Mouse (Mus musculus) 3134 (cell line): ENCODE measurements around the gene Gm21905.

Source experiments
- DNase-seq: peaks from one replicate; pipeline ENCODE4 v3.0.0-alpha.2; 2011; ENCODE audit warnings: low spot score; ENCODE audit not compliant: insufficient read length; ENCODE audit errors: extremely low read depth

The Gm21905 gene

DNA sequence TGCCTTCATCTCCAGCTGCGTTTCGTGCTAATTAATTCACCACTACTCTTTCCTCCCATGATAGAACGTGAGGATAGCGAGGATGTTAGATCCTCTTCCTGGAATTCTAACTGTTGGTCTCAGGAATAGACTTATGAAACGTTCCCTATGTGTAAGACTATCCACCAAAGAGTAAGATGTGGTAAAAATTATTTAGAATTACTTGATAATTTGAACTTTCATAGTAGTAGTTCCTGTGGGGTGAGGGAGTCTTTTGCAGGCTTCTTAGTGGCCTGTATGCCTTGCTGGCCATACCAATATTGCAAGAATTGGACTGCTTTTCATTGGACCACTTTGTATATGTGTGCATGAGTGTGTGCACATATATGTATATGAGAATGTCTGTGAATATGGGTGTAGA is at the start of gene Gm21905:
Gm21905 (minus strand) TSS at position 101 of the 400 bp plus-strand sequence.
- no peak for DNase-seq

DNA sequence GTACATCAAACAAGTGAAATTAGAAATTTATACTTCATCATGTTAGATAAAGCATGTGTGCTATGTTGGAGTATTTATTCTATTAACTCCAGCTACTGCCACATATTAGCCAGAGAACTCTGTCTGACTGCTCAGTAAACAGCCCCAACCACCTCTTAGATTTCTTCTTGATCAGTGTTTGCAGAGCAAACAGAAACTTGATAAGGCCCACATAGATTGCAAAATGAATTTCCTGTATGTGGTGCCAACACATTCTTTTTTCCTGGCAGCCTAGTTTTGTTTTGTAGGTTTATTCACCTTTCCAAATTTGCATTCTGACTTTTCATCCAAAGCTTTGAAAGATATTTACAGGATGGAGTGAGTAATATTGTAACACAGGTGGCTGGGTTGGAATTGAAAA is 44.2 kb upstream of the Gm21905 start:
- DNase-seq: no peak

DNA sequence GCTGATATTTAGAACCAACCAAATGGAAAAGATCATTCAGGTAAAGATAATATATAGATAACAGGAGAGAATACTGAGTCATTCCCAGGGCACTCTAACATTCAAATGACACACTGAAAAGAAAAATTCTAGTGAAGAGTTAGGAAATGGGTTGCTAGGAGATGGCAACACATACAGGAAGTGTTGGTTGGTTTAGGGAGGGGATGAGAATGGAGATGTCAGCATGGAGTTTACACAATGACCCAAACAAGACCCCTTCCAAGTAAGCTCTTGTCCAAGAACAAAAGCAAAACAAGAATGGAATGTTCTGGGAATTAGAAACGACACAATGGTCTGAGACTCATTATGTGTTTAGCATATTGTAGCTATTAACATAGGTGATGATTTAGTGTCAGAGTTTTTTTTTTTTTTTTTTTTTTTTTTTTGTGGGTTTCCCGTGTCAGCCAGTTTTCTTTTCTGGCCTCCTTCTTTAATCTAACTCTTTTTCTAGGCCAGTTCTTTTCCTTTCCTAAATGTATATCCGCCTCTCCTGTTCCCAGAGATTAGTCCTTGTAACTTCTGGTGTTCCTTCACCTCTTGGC is 35.8 kb upstream of the Gm21905 start:
- no peak for DNase-seq

DNA sequence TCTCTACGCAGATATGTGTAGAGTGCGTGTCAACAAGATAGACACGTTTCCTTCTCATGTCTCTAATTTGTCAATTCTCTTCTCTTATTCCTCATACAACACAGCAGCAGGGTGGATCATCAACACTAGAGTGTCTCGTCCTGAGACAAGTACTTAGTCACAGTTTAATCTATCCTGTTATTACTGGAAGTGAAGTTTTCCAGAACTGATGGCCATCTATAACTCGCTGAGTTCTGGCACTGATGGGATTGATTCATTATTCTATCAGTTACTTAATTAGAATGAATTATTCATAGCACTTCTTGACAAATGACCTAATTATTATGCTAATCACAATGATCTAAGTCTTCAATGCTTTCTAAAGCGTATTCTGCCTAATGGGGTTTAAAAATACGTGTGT is 23.3 kb upstream of the Gm21905 start:
- no peak for DNase-seq

DNA sequence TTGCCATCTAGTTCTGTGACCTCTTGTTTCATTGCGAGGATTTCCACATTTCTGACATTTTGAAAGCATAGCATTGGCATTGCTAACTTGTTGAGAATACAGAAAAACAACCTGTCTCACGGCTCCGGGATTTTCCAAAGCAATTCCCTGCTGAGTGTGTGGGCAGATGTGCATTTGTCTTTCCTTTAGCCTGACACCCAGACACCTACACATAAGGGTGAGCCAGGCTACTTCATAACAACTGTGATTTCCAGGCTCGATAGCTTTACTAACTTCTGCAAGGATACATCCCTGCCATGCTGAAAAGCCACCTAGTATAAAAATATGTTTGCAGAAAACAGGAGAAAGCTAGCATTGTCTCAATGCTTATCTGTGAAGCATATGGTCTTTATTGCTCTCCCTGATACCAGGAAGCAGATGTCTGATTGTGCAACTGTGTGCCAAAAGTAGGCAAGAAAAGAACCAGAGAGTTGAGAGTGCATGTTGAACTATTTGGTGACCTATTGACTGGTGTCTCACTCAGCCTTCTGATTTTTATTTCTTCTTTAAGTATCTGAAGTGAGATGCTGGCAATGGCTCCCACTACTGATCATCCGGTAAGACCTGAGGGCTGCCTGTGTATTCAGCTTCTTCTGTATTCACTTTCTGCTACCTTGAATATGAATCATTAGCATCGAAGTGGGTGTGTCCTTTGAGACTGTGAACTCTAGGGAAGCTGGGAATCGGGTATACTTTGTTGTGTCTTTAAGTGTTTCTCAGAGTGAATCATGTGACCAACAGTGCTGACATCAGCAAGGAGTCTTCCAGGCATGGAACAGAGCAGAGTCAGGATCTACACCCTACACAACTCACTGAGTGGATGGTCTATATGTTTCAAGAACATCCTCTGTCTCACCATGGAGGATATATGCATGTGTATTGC is 15.7 kb upstream of the Gm21905 start:
- no peak for DNase-seq

DNA sequence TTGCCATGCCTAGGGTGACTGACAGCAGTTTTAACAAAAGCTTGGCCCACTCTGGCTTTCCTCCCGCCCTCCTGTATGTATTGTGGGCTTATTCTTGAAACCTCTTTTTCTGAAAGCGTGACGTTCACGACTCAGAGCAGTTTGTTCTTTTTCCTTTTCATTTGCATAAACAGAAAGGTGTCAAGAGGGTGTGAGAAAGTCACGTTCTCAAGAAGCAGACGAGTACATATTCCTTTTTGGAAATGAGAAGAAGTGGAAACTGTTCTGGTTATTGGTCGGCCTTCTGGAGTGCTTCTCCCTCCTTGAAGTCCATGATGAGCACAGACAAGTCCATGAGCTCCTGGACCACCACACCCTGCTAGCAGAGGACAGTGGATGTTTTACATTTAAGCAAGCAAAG is 9.3 kb upstream of the Gm21905 start:
- DNase-seq: no peak

DNA sequence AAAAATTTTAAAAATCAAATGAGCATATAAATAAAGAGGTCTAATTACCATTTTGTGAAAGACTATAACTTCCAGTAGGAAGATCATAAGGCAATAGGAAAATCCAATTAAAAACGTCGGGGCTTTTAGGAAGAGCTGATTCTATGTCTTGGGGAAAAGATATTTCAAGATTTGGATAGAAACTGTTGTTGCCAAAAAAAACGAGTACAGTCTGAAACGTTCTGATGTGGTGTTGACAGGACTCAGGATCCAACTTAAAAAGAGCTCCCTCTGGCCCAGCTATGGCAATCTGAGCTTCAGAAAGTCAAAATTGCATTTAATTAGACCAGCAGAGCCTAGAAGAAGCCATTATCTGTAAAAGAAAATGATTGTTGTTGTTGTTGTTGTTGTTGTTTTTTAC is 7.9 kb upstream of the Gm21905 start:
- DNase-seq: no peak

DNA sequence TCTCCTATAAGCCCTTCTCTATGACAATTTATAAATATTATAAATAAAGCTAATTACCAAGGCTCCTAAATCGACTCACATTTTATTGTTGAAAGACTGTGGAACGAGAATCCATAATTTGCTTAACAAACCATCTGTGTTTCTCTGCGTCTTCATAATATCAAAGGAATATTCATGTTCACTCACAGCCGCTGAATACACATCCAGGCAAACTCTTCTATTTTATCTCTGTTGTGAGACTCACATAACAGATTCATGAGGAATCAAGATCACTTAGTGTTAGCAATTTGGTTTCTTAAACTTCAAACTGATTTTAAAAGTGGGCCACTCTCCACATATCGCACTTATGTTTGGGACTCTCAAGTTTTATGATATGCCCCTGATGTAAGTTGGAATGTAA is 1.9 kb upstream of the Gm21905 start:
- DNase-seq: no peak

DNA sequence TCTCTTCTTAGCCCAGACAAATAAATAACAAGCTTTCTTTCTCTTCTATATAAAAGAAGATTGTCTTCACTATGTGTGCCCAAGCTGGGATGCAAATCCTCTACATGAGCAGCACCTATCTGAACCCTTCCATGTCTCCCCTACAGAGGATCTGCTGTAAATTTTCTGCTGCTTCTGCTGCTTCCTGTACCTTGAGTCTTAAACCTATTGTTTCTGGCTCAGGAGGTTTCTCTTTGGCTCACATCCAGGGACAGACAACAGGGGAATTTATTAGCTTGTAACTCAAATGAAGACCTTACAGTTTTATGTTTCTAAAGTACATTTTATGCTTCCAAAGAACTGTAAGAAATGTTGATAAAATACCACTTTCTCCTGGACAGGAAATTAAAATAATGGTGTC is 785 bp upstream of the Gm21905 start:
- no peak for DNase-seq

DNA sequence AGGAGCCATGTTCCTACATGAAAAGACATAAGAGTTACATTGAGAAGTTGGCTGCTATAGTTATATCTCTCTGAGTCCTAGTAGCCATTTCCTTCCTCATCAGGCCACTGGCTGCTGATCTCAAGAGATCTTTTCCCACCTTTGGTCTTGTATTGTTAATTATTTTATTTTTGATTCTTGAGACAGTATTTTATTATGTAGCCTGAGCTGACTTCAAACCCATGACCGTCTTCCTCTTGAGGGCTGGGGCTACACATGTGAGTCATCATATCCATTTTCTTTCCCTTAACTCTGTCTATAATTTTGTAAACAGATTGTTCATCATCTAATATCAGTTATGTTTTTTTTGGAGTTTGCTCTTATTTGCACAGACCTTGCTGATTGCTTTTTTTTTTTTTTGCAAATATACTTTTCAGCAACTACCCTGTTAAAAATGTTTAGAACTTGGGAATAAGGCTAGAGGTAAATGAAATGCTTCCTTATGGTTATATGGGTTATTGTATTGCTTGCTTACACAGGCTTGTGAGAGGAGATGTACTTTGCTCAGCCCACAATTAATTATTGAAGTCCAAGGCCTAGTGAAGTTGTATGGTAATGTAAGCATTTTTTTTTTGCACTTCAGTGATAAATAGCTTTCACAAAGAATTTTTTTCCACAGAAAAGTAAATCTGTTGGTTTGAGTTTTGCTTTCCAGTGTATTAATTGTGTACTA is 2.0 kb downstream of the Gm21905 start:
- no peak for DNase-seq

DNA sequence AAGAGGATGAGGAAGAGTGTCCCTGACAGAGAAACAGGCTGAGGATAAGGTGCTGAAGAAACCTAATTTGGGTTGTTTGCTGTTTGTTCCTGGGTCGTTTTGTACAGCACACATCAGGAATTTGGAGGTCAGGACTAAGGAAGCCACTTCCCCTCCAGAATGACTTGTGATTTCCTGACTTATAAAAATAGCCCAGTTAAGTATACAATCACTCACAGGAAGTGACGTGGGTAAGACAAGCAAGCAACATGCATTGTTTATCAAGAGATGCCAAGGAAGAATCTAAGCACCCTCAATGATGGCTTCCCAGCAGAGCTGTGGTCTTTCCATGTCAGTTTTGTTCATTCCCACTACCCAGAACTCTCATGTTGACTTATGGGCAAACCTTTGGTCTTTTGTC is 3.0 kb downstream of the Gm21905 start:
- no peak for DNase-seq

DNA sequence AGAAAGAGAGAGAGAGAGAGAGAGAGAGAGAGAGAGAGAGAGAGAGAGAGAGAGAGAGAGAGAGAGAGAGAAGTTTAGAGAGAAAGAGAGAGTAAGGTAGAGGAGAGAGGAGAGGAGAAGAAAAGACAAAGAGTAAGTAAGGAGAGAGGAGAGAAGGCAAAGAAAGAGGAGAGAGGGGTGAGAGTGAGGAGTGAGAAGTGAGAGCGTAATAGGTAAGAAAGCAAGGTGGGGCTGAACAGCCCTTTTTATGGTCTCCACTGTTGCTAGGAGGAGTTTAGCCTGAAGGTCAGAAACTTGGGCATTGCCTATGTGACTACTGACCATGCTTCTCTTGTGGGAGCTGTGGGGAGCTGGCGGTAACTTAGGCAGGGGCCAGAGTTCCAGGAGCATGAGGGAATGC is 4.9 kb downstream of the Gm21905 start, which contains the start of gene Gm5108:
Gm5108 (plus strand) TSS at position 301 of the 400 bp plus-strand sequence.
- DNase-seq: no peak

DNA sequence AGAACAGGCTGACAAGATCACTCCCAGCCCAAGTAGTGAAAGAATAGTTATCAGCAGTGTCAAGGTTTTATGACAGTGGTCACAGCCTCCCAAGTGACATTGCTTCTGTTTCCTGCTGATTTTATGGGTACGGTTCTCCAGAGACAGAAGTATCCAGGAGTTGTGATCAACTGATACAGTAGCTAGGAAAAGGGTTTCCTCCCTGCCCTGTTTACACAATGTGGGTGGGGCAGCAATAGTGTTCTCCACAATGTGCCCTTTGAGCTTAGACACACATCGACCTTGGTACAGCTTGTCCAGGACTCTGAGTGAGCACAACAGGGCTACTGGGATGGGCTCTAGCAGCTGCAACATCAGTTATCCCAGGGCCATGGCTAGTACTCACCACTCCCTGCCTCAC is 14.6 kb downstream of the Gm21905 start:
- no peak for DNase-seq

DNA sequence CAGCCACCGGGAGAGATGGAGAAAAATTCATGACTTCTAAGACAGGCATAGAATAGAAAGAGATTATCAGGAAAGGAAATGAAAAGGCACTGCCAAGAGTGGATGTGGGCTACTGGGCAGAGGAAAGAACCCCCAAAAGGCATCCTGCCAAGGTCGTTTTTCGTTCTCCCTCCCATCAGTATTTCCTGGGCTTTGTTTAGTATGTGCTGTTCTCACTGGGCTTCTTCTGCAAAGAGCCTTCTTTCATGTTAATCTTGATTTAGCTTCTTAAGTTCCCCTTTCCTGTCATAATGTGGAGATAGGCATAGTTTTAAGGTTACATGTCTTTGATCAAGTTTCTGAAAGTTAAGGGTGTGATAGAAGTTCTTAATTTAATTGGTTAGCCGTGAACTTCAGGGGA is 15.6 kb downstream of the Gm21905 start:
- no peak for DNase-seq

DNA sequence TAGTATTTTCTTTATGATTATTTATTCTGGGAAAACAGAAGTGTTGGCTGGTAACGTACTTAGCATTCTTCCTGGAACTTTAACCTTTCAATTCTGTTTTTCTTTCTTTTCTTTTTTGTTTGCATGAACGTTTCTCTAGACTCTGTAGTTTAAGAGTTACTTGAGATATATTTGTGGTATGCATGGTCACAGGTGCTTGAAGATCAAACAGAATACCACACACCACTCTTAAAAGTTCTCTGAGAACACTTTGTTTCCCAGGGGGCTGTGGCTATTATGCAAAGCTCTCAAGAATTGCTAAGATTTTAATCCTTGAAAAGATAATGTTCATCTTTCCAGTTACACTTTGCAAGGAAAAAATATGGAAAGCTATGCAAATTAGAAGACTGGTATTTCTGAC is 41.7 kb downstream of the Gm21905 start:
- no peak for DNase-seq

DNA sequence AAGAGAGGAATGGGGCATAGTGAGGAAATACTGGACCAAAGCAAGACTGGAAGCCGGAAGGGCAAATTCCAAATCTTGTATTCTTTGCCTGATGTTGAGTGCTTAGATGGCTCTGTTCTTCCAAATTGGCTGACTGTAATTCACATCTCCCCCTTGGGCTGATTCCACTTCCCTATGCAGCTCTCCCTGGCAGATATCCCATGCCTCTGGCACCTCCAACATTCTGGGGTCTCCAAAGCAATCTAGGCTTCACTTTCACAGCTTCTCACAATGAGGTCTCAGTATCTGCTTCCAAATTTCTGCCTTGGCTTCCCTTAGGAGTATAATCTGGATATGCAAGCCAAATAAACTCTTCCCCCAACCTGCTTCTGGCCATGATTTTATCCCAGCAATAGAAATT is 47.3 kb downstream of the Gm21905 start:
- no peak for DNase-seq

DNA sequence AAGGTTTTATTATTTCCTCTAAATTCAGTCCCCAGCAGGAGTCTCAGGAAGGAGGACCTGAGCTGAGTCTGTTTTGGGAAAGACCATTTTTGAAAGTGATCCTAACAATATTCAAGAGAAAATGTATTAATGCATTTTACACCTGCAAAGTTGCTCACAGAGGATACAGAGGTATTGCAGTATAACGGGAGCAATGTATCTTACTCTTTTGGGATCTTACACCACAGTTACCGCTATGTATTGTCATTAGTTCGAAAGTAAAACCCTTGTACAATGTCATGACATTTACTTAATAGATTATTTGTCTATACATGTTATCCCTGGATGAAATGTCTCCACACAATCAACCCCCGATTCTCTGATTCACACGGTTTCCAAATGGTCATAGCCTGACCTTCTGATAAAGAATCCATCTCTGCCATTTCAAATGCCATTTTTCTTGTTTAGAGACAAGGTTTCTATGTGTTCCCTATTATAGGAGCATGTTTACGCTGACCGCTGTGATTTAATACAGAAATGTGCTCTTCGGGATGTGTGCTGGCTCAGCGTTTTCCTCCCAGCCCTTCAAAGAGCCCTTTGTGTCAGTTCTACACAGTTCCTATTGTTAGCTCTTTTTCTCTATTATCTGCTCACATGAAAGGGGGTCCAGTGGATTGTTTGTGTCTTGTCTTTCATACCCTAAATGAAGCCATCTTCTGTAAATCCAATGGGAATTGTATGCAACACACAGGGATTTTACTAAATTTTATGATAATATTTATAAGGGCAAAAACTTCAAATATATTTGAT is 61.6 kb downstream of the Gm21905 start:
- no peak for DNase-seq

DNA sequence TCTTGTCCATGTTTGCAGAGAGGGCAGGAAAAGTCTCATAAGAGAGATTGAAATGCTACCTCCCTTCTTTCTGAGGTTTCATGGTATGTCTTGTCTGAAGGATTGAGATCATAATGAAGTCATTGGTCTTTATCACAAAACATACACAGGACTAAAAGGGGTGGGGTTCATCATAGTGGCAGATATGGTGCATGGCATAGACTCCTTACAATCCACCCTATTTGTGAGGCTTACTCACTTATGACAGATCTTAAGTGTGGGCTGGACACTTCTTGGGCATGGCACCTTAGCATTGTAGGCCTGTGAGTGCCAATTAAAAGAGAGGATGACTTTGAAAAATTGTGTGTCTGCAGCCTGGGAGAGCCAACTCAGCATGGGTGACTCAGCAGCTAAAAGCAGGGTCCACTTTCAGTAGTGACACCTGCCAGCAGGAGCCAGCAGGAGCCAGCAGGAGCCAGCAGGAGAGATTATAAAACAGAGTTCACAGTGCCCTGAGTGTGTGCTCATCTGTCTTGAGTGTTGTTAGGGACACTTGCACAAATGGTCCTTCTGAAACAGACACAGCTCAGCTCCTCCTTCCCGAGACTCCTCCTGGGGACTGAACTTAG is 62.6 kb downstream of the Gm21905 start:
- DNase-seq: no peak
